18 mouse cellular contexts compared by ENCODE assay signal in genomic region chr4:47228945-47229344, GRCm38 (mm10). TPM values are rescaled to one million over a fixed set of nuclear protein-coding genes. Genes with fewer than 3 reads are reported as not detected.
A peak's percentile ranks its signal among the peaks of the same experiment; 100 is the strongest.
DNase-seq lines count a peak whose midpoint lies in the region; ATAC-seq and TF ChIP-seq lines count a peak whose summit lies in the region.
"Had no signal": no experiment of that assay in that cellular context is flagged by ENCODE, and none has a peak within 500 bp of the region (broad histone marks: within the 10 kb centered on the region; RNA-seq: fewer than 3 reads in every experiment).

No protein-coding gene starts in this region.

- peaks cover 11% of the 10 kb centered on the region for H3K4me1 ChIP-seq in intestine, embryonic 15.5 days (replicated peaks)
- H3K4me1 ChIP-seq in intestine, postnatal 0 days (replicated peaks; ENCODE audit: control insufficient read depth, insufficient read depth, low read length) = no peaks in the 10 kb centered on the region

- DNase-seq in heart, adult 11 months = peak; percentile 94
- no peak for DNase-seq in heart, adult 8-10 months (ENCODE audit: low spot score)
- DNase-seq in adrenal gland, adult 8-10 months = no peak
- DNase-seq: adrenal gland, adult 2 months; adrenal gland, postnatal 14 days; adrenal gland, postnatal 36 days; cerebellum, adult 11-12 months; cerebellum, adult 2 months; cerebellum, adult 9-10 months; cerebellum, postnatal 10 days; cerebellum, postnatal 25 days; forebrain, postnatal 0 days had no signal

- 0 out of 2 replicates have a peak overlapping the region, but pooled peaks have one; percentile 3 for H3K27ac ChIP-seq in intestine, embryonic 15.5 days
- H3K27ac ChIP-seq in intestine, postnatal 0 days (ENCODE audit: low read depth, low read length) = no peak overlapping the region
- H3K27ac ChIP-seq: embryonic facial prominence, embryonic 10.5 days; embryonic facial prominence, embryonic 12.5 days; forebrain, embryonic 13.5 days; forebrain, embryonic 15.5 days had no signal

- WGBS in intestine, embryonic 15.5 days = 73% methylated on average over 5 of the region's 5 CpGs
- WGBS in intestine, postnatal 0 days = 80% methylated on average over 5 of the region's 5 CpGs

- H3K27me3 ChIP-seq in intestine, embryonic 15.5 days (replicated peaks) = no peaks in the 10 kb centered on the region
- no peaks in the 10 kb centered on the region for H3K27me3 ChIP-seq in intestine, postnatal 0 days (replicated peaks; ENCODE audit: control insufficient read depth, insufficient read depth, low read length)
- H3K27me3 ChIP-seq: embryonic facial prominence, embryonic 12.5 days; forebrain, embryonic 13.5 days; forebrain, embryonic 15.5 days had no signal

- no peak overlapping the region for H3K4me3 ChIP-seq in intestine, embryonic 15.5 days (replicated peaks)
- H3K4me3 ChIP-seq in intestine, postnatal 0 days (ENCODE audit: low read depth, low read length) = no peak overlapping the region
- H3K4me3 ChIP-seq: embryonic facial prominence, embryonic 10.5 days; embryonic facial prominence, embryonic 12.5 days; forebrain, embryonic 13.5 days; forebrain, embryonic 15.5 days had no signal

- no peak overlapping the region for H3K4me2 ChIP-seq in intestine, embryonic 15.5 days (replicated peaks)
- H3K4me2 ChIP-seq in intestine, postnatal 0 days (replicated peaks; ENCODE audit: low read depth) = no peak overlapping the region
- H3K4me2 ChIP-seq: embryonic facial prominence, embryonic 12.5 days; forebrain, embryonic 13.5 days; forebrain, embryonic 15.5 days had no signal

- no peak for TF ChIP-seq CTCF in intestine, postnatal 0 days (IDR thresholded peaks at IDR 0.05; ENCODE audit: low read depth)

- H3K9me3 ChIP-seq in intestine, embryonic 15.5 days = no peaks in the 10 kb centered on the region
- H3K9me3 ChIP-seq in intestine, postnatal 0 days (ENCODE audit: control insufficient read depth) = no peaks in the 10 kb centered on the region
- H3K9me3 ChIP-seq: embryonic facial prominence, embryonic 10.5 days; embryonic facial prominence, embryonic 12.5 days; forebrain, embryonic 13.5 days; forebrain, embryonic 15.5 days had no signal

- no peaks in the 10 kb centered on the region for H3K36me3 ChIP-seq in intestine, embryonic 15.5 days
- H3K36me3 ChIP-seq in intestine, postnatal 0 days (ENCODE audit: control insufficient read depth, insufficient read depth) = no peaks in the 10 kb centered on the region
- H3K36me3 ChIP-seq: embryonic facial prominence, embryonic 10.5 days; embryonic facial prominence, embryonic 12.5 days; forebrain, embryonic 15.5 days had no signal

- H3K9ac ChIP-seq in intestine, embryonic 15.5 days = no peak overlapping the region
- H3K9ac ChIP-seq in intestine, postnatal 0 days (ENCODE audit: low read depth, low read length) = no peak overlapping the region
- H3K9ac ChIP-seq: embryonic facial prominence, embryonic 12.5 days; forebrain, embryonic 13.5 days; forebrain, embryonic 15.5 days; forebrain, postnatal 0 days had no signal

- ATAC-seq in intestine, embryonic 15.5 days = no peak
- ATAC-seq in intestine, postnatal 0 days = no peak
- ATAC-seq: forebrain, embryonic 13.5 days; forebrain, embryonic 15.5 days; forebrain, postnatal 0 days had no signal

RNA-seq across cellular contexts. Expression of gene Col15a1, which starts 21.0 kb away (rescaled TPM):
- total RNA-seq in heart, adult 8-10 months (2022) = 10 to 100 TPM; 29.9 to 58.5 (median 52.4) TPM
- polyA plus RNA-seq in intestine, embryonic 15.5 days (2015; fragmentation: Nextera tagmentation; extraction: Ambion mirVana) = 15.5 and 16.0 TPM in 2 replicates
- 13.0 and 13.1 TPM in 2 replicates for polyA plus RNA-seq in intestine, postnatal 0 days (2015; fragmentation: Nextera tagmentation; extraction: Ambion mirVana)
- total RNA-seq in adrenal gland, adult 8-10 months (2022) = 10 to 100 TPM in 3 of 4 experiments, 1 to 10 TPM in 1; 8.0 to 93.5 (median 30.0) TPM
